In genomic region chr11:95088857-95089779, GRCm38 (mm10) we compare ENCODE assay signal across 9 mouse cellular contexts. TPM values are rescaled to one million over a fixed set of nuclear protein-coding genes. Genes with fewer than 3 reads are reported as not detected.
A peak's percentile ranks its signal among the peaks of the same experiment; 100 is the strongest.
DNase-seq lines count a peak whose midpoint lies in the region; ATAC-seq lines count a peak whose summit lies in the region.
"Had no signal": no experiment of that assay in that cellular context is flagged by ENCODE, and none has a peak within 500 bp of the region (broad histone marks: within the 10 kb centered on the region; RNA-seq: fewer than 3 reads in every experiment).

No protein-coding gene starts in this region.

- peak; percentile 39 for DNase-seq in gastrocnemius, adult 18-20 months (ENCODE audit: low spot score)
- DNase-seq in gastrocnemius, postnatal 4 days (ENCODE audit: low spot score in 2 of 2): no peak
- DNase-seq in embryonic facial prominence, embryonic 10.5 days (ENCODE audit: low spot score): no peak
- DNase-seq in lung, postnatal 14 days: peak; percentile 82
- no peak for DNase-seq in frontal cortex, postnatal 14 days (ENCODE audit: low spot score in 2 of 2)
- no peak for DNase-seq in Muller cell, postnatal 12 days (ENCODE audit: inconsistent ontology term)
- DNase-seq: B cell, adult 2 months had no signal

- H3K9ac ChIP-seq in midbrain, embryonic 15.5 days: no peak overlapping the region

- peak overlapping the region; percentile 21; the same call in 1 of the 2 replicates for H3K27ac ChIP-seq in embryonic facial prominence, embryonic 10.5 days (replicated peaks)
- no peak overlapping the region for H3K27ac ChIP-seq in midbrain, embryonic 15.5 days

- H3K4me2 ChIP-seq in midbrain, embryonic 15.5 days: no peak overlapping the region

- peaks cover 50% of the 10 kb centered on the region for H3K4me1 ChIP-seq in embryonic facial prominence, embryonic 10.5 days
- 0 out of 2 replicates have a peak, but pooled peaks cover 2% of the 10 kb centered on the region for H3K4me1 ChIP-seq in midbrain, embryonic 15.5 days

- no peaks in the 10 kb centered on the region for H3K27me3 ChIP-seq in embryonic facial prominence, embryonic 10.5 days (replicated peaks; ENCODE audit: low read depth, poor library complexity, severe bottlenecking)
- H3K27me3 ChIP-seq in midbrain, embryonic 15.5 days (replicated peaks): no peaks in the 10 kb centered on the region; the same call in 1 of the 2 replicates

- no peaks in the 10 kb centered on the region for H3K9me3 ChIP-seq in embryonic facial prominence, embryonic 10.5 days
- no peaks in the 10 kb centered on the region for H3K9me3 ChIP-seq in midbrain, embryonic 15.5 days

- no peak overlapping the region for H3K4me3 ChIP-seq in embryonic facial prominence, embryonic 10.5 days
- no peak overlapping the region for H3K4me3 ChIP-seq in midbrain, embryonic 15.5 days

- ATAC-seq in hematopoietic stem cell, adult 5-6 weeks (replicated peaks in 1 of 2; ENCODE audit: insufficient read depth in 1 of 2, low FRiP score in 2 of 2, low TSS enrichment in 1 of 2, low read depth in 1 of 2, poor library complexity in 2 of 2, severe bottlenecking in 2 of 2): peak; percentile 61 to 66
- ATAC-seq in midbrain, embryonic 15.5 days (replicated peaks): no peak

- WGBS in embryonic facial prominence, embryonic 10.5 days: 71% methylated on average over 16 of the region's 16 CpGs
- WGBS in midbrain, embryonic 15.5 days: 77% methylated on average over 16 of the region's 16 CpGs

- no peaks in the 10 kb centered on the region for H3K36me3 ChIP-seq in embryonic facial prominence, embryonic 10.5 days (replicated peaks)
- no peaks in the 10 kb centered on the region for H3K36me3 ChIP-seq in midbrain, embryonic 15.5 days (replicated peaks)

RNA-seq across cellular contexts. Expression of gene Itga3, which starts 12.5 kb away (rescaled TPM):
- total RNA-seq in gastrocnemius, adult 18-20 months (2021): 1 to 10 TPM; 4.7 to 5.0 TPM
- total RNA-seq in gastrocnemius, postnatal 4 days (2021): 1 to 10 TPM; 4.8 to 5.5 TPM
- polyA plus RNA-seq in embryonic facial prominence, embryonic 10.5 days (2016; fragmentation: Nextera tagmentation; extraction: Ambion mirVana): 11.5 and 12.2 TPM in 2 replicates
- 2.5 and 4.6 TPM in 2 replicates for total RNA-seq in hematopoietic stem cell, adult 5-6 weeks (2017)
- polyA plus RNA-seq in midbrain, embryonic 15.5 days (2015; fragmentation: Nextera tagmentation; extraction: Ambion mirVana): 17.2 and 17.4 TPM in 2 replicates

RNA-seq across cellular contexts. Expression of gene Dlx3, which starts 30.8 kb away (rescaled TPM):
- not detected for total RNA-seq in gastrocnemius, adult 18-20 months (2021)
- total RNA-seq in gastrocnemius, postnatal 4 days (2021): under 1 TPM; 0.34 to 0.60 TPM
- 29.8 and 31.3 TPM in 2 replicates for polyA plus RNA-seq in embryonic facial prominence, embryonic 10.5 days (2016; fragmentation: Nextera tagmentation; extraction: Ambion mirVana)
- total RNA-seq in hematopoietic stem cell, adult 5-6 weeks (2017): 0.25 TPM in 1 of 2 replicates, not detected in the other
- polyA plus RNA-seq in midbrain, embryonic 15.5 days (2015; fragmentation: Nextera tagmentation; extraction: Ambion mirVana): 0.17 and 0.20 TPM in 2 replicates

RNA-seq across cellular contexts. Expression of gene Pdk2, which starts 48.0 kb away (rescaled TPM):
- total RNA-seq in gastrocnemius, adult 18-20 months (2021): 100 to 1,000 TPM; 514 to 515 TPM
- 100 to 1,000 TPM; 254 to 274 TPM for total RNA-seq in gastrocnemius, postnatal 4 days (2021)
- 12.9 and 16.0 TPM in 2 replicates for polyA plus RNA-seq in embryonic facial prominence, embryonic 10.5 days (2016; fragmentation: Nextera tagmentation; extraction: Ambion mirVana)
- total RNA-seq in hematopoietic stem cell, adult 5-6 weeks (2017): 3.3 and 4.1 TPM in 2 replicates
- polyA plus RNA-seq in midbrain, embryonic 15.5 days (2015; fragmentation: Nextera tagmentation; extraction: Ambion mirVana): 27.4 and 28.2 TPM in 2 replicates

RNA-seq across cellular contexts. Expression of gene Dlx4, which starts 56.9 kb away (rescaled TPM):
- total RNA-seq in gastrocnemius, adult 18-20 months (2021): not detected
- total RNA-seq in gastrocnemius, postnatal 4 days (2021): not detected
- polyA plus RNA-seq in embryonic facial prominence, embryonic 10.5 days (2016; fragmentation: Nextera tagmentation; extraction: Ambion mirVana): 3.6 and 4.3 TPM in 2 replicates
- not detected in 2 replicates for total RNA-seq in hematopoietic stem cell, adult 5-6 weeks (2017)
- polyA plus RNA-seq in midbrain, embryonic 15.5 days (2015; fragmentation: Nextera tagmentation; extraction: Ambion mirVana): not detected in 2 replicates

Comparison
In these comparisons a context has a peak if more than half of its experiments do, and no peak if none do; other contexts are left out.
1. DNase-seq: peak in gastrocnemius, adult 18-20 months (single experiment) and lung, postnatal 14 days (single experiment); none in gastrocnemius, postnatal 4 days (0 of 2), embryonic facial prominence, embryonic 10.5 days (single experiment), frontal cortex, postnatal 14 days (0 of 2) and Muller cell, postnatal 12 days (single experiment).
2. RNA of gene Pdk2, which starts 48.0 kb away (total RNA-seq): 514 to 515 TPM in gastrocnemius, adult 18-20 months and 254 to 274 TPM in gastrocnemius, postnatal 4 days; 3.3 to 4.1 TPM in hematopoietic stem cell, adult 5-6 weeks; every median in the first group is over 10 times any median in the second.